Mouse (Mus musculus): ENCODE data around the gene Lhfpl1.
"Not testable (repeated sequence)": the region's sequence is repeated elsewhere in the genome, so short reads cannot be mapped to it uniquely, and the experiment has no call there.

The Lhfpl1 gene

GRCm38 (mm10) chrX:145348377-145349203 is at the start of gene Lhfpl1:
Lhfpl1 (minus strand) TSS chrX:145349089.
- no peak for DNase-seq (ENCODE audit: low spot score in 2 of 2)

DNA sequence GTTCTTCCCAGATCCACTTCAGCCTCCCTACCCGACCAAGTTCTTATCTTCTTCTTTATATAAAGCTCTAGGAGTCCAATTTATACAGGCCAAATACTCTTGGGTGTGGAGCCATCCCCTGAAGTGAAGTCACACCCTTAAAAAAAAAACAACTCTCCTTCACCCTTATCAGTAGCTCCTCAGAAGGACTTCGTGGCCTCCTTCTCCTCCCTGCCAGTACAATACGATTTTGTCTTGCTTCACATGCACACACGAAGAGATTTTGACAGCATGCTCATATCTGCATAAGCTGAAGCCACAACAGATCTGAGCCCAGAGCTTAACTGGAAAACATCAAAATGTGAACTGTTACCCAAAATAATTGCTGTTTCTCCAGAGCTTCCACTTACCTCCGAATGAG is 22.9 kb upstream of the Lhfpl1 start:
- no peak for DNase-seq (ENCODE audit: low spot score in 2 of 2)

DNA sequence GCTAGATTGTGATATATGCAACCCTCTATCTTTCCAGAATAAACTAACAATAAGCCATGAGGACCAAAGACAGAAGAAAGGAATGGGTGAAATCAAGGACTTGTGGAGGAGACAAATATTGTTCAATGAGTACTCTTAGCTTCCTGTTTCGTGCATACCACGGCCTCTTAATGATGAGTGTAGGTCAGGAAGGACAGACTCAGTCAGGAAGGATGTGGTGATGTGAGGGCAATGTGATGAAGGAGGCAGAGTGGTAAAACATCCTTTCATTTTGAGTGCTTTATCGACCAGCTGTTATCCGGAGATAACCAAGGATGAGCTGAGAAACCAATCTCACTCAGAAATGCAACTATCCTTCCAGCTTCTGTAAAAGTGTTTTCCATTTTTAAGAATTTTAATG is 13.6 kb upstream of the Lhfpl1 start:
- no peak for DNase-seq (ENCODE audit: low spot score in 2 of 2)

DNA sequence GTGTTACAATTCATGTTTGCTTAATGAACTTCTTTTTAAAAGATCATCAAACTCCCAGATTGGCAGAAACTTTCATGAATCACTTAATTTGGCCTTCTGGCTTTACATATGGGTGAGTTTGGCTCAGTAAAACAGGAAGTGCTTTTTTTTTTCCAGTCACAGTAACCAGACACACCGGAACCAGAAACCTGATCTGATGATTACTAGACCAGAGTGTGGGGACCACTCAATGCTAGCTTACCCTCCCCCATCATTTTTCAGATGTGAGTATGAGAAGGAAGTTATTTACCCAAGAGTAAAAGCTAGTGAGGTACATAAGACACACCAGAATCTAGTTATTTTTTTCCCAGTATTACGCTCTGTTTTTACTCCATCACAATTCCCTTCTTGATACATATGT is 6.5 kb downstream of the Lhfpl1 start:
- DNase-seq (ENCODE audit: low spot score in 2 of 2), result no peak

GRCm38 (mm10) chrX:145336141-145336540 is 12.7 kb downstream of the Lhfpl1 start:
- DNase-seq (ENCODE audit: low spot score in 2 of 2), result no peak

DNA sequence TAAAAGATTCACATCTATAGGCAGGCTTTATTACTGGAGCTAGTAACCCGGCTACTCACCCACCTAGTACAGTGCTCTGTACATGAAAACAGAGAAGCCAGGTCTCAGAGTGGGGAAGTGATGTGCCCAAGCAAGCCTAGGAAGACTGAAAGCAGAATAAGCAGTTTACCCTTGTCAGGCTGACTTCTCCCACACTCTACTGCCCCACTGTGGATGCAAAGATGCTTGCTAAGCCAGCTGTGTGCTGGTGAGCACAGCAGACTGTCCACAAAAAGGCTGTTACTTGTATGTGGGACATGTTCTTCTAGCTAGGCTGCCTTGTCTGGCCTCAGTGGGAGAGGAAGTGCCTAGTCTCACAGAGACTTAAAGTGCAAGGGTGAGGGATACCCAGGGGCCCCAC is 40.3 kb downstream of the Lhfpl1 start:
- DNase-seq (ENCODE audit: low spot score in 2 of 2), result no peak

DNA sequence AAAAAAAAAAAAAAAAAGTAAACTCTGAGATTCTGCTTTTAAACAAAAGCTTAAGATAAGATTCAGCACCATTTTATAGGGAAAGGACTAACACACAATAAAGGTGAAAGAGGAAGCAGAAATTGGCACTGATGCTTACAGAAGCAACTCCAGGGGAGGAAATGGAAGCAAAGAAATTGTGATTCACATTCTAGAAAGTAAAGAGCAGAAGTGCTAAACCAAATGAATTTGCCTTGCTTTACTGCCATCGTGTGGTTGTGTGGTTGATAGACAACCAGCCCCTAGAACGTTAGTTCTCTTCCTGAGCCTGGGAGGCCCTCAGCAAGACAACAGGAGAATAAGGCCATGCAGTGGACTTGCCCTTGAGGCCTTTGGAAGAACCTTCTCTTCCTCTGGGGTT is 41.7 kb downstream of the Lhfpl1 start:
- DNase-seq (ENCODE audit: low spot score in 2 of 2), result no peak

DNA sequence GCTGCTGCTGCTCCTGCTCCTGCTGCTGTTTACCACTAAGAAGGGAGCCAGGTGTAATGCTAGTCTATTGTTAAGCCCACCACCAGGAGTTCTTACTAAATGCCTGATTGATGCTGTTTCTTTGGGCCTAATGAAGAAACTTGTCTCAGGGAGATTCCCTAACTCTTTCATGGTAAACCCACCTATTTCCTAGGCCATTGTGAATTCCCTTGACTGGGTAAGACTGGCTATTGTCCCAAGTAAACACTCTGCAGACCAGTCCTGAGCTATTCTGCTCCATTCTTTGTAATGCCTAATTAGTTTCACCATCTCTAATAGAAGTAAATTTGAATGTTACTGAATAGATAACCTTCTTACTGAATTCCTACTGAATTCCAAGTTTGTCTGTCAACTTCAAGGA is 48.7 kb downstream of the Lhfpl1 start:
- not testable (repeated sequence) for DNase-seq (ENCODE audit: low spot score in 2 of 2)

DNA sequence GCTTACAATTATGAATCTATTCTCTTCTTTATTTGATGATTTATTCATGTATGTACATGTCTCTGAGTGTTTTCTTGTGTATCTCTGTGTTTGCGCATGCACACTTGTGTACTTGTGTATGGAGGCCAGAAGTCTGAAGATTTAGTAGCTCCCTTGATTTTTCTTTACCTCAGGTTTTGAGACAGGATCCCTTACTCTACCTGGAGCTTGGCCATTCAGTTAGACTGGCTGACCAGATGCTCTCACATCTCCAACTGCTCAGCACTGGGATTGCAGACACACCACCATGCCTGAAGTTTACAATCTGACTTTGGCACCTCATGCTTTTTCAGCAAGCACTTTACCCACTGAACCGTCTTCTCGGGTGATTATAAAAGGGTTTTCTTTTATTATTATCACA is 76.7 kb downstream of the Lhfpl1 start:
- DNase-seq (ENCODE audit: low spot score in 2 of 2), result no peak

DNA sequence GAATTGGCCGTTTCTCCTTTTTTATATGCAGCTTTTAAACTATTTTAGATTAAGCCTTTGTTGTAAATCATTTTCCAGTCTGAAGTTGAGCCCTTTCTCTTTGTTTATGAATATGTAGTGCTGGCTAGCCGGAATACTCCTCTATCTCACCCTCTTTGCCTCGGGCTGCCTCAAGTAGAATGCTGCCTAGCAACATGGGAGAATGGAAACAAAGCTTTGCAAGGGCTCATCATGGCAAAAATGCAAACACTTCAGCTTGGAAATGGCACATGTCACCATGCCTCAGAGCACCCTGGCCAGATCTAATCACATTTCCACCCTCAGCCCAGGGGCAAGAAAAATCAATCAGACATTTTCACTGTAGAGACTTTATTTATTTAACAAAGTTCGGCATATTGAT is 77.1 kb downstream of the Lhfpl1 start:
- no peak for DNase-seq (ENCODE audit: low spot score in 2 of 2)

DNA sequence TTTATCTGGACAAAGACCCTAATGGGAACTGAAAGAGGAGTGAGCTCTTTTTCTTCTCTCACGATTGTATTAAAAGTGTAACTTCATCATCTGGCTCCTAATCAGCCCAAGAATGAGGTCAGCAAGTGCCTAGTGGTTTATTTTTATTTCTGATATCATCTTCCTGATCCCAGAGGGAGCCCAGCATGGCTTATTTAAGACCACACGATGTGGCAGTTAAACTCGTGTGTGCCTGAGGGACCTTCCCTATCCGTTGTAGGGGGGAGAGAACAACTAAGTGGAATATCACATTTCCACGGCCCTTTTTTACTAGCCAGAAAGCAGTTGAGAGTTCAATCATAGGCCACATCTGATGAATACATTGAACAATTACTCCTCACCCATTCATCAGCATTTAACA is 87.1 kb downstream of the Lhfpl1 start:
- DNase-seq (ENCODE audit: low spot score in 2 of 2), result no peak

Measured in urinary bladder, postnatal 36 days (tissue).